Mouse (Mus musculus): ENCODE measurements around the gene Adcy1.

GRCm38 (mm10) chr11:7063681-7064267, 485 bp downstream of the Adcy1 start:
- TF ChIP-seq CTCF (IDR thresholded peaks at IDR 0.05; ENCODE audit: borderline replicate concordance, insufficient read depth, low read length) (peak; percentile 3; the same call in 1 of the 2 replicates), POLR2A (IDR thresholded peaks at IDR 0.05; ENCODE audit: low read depth, low read length) (no peak)

Measured in embryonic fibroblast, embryonic 13.5 days (primary cell).